Mouse (Mus musculus): Measurements from ENCODE around the gene Cst6.

DNA sequence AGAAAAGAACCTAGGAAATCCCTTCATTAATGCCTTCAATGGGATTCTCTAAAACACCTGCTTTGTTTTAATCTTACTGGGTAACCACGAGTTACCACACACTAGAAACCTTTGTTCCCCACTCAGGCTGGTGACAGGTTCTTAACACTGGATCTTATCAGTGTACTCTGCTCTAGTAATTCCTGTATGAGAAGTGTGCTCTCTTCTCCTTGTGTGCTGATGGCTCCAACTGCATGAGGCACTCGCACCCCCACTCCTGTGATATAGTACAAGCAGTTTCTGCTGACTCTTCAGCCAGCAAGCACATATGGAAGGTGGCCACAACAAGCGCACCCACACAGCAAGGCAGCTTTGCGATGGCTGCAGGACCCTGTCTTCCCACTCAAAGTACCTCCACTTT is 24.8 kb upstream of the Cst6 start:
- TF ChIP-seq CTCF (conservative IDR thresholded peaks at IDR 0.05; ENCODE audit: insufficient read depth, insufficient read length, low read depth, low read length) (no peak), POLR2A (IDR thresholded peaks at IDR 0.05; ENCODE audit: low read depth, low read length) (no peak)
